Mouse (Mus musculus) embryonic facial prominence, embryonic 12.5 days (tissue): ENCODE measurements at regions not wholly inside any gene's neighbourhood (a gene's known extent, or its start where the extent isn't known, plus 50 kb on each side); places are given as distances from the start of the nearest gene placed in this dataset.

Source experiments
- ATAC-seq: fragments of 200-750 bp; cut with Nextera tagmentation; 2 replicates; pipeline ENCODE4 v1.8.0; 2017; ENCODE audit not compliant: insufficient number of reproducible peaks, insufficient read depth, low FRiP score, low TSS enrichment
- H3K27ac ChIP-seq: fragments of 300-500 bp; sonication (generic); 2 replicates; pipeline ENCODE4 v1.5.1; 2016; ENCODE audit warnings: mild to moderate bottlenecking
- H3K27me3 ChIP-seq: fragments of 300-500 bp; sonication (generic); 2 replicates; pipeline ENCODE4 v1.6.1; 2016; ENCODE audit warnings: mild to moderate bottlenecking, moderate library complexity
- H3K36me3 ChIP-seq: fragments of 300-500 bp; sonication (generic); 2 replicates; pipeline ENCODE4 v1.6.1; 2016; ENCODE audit warnings: mild to moderate bottlenecking
- H3K4me1 ChIP-seq: fragments of 300-500 bp; sonication (generic); 2 replicates; pipeline ENCODE4 v1.6.1; 2016
- H3K4me2 ChIP-seq: fragments of 300-500 bp; sonication (generic); replicated peaks from 2 replicates; pipeline ENCODE4 v1.6.1; 2016; ENCODE audit warnings: mild to moderate bottlenecking, moderate library complexity
- H3K4me3 ChIP-seq: fragments of 300-500 bp; sonication (generic); 2 replicates; pipeline ENCODE4 v1.5.1; 2016; ENCODE audit warnings: mild to moderate bottlenecking
- H3K9ac ChIP-seq: fragments of 300-500 bp; sonication (generic); 2 replicates; pipeline ENCODE4 v1.6.1; 2016; ENCODE audit warnings: mild to moderate bottlenecking, moderate library complexity
- H3K9me3 ChIP-seq: fragments of 300-500 bp; sonication (generic); 2 replicates; pipeline ENCODE4 v1.6.1; 2016; ENCODE audit warnings: mild to moderate bottlenecking, moderate library complexity
- WGBS: fragments of 180-500 bp; shearing (Covaris S2); methylation state at CpG from one replicate; pipeline ENCODE4 v1.1.7; 2016; 5-methylcytosine and 5-hydroxymethylcytosine counted together

GRCm38 (mm10) chr12:16091336-16091735, 274.6 kb upstream of the Trib2 start:
- 41% methylated on average over 6 of the region's 6 CpGs for WGBS
- H3K27me3 ChIP-seq = no peaks in the 10 kb centered on the region
- no peaks in the 10 kb centered on the region for H3K9me3 ChIP-seq
- H3K27ac ChIP-seq = no peak overlapping the region
- no peak overlapping the region for H3K4me2 ChIP-seq
- no peak overlapping the region for H3K9ac ChIP-seq
- H3K4me3 ChIP-seq = no peak overlapping the region
- no peaks in the 10 kb centered on the region for H3K4me1 ChIP-seq
- H3K36me3 ChIP-seq = no peaks in the 10 kb centered on the region
- ATAC-seq = no peak

- H3K9ac ChIP-seq = no peak overlapping the region
- no peaks in the 10 kb centered on the region for H3K4me1 ChIP-seq
- no peak overlapping the region for H3K4me3 ChIP-seq
- no peak overlapping the region for H3K4me2 ChIP-seq
- no peaks in the 10 kb centered on the region for H3K36me3 ChIP-seq
- no peaks in the 10 kb centered on the region for H3K9me3 ChIP-seq
- WGBS = 38% methylated on average over 1 of the region's 1 CpGs
- H3K27ac ChIP-seq = no peak overlapping the region
- no peak for ATAC-seq
- no peaks in the 10 kb centered on the region for H3K27me3 ChIP-seq
These were observed 266.5 kb upstream of the Trib2 start for GRCm38 (mm10) chr12:16083176-16083575.

- Histone ChIP-seq H3K9ac (no peak overlapping the region), H3K4me2 (no peak overlapping the region), H3K27me3 (no peaks in the 10 kb centered on the region), H3K27ac (no peak overlapping the region), H3K36me3 (no peaks in the 10 kb centered on the region), H3K4me3 (no peak overlapping the region), H3K4me1 (no peaks in the 10 kb centered on the region), H3K9me3 (no peaks in the 10 kb centered on the region)
- 74% methylated on average over 1 of the region's 1 CpGs for WGBS
- no peak for ATAC-seq
These were observed 260.5 kb upstream of the Trib2 start for GRCm38 (mm10) chr12:16077215-16077614.

- ATAC-seq = no peak
- 77% methylated on average over 2 of the region's 2 CpGs for WGBS
These were observed 259.2 kb upstream of the Trib2 start for GRCm38 (mm10) chr12:16075962-16076361.

GRCm38 (mm10) chr12:16068940-16069339, 252.2 kb upstream of the Trib2 start:
- Histone ChIP-seq H3K4me1 (no peaks in the 10 kb centered on the region), H3K36me3 (no peaks in the 10 kb centered on the region), H3K27ac (no peak overlapping the region), H3K4me2 (no peak overlapping the region), H3K9ac (no peak overlapping the region), H3K9me3 (no peaks in the 10 kb centered on the region), H3K4me3 (no peak overlapping the region), H3K27me3 (no peaks in the 10 kb centered on the region)
- 86% methylated on average over 13 of the region's 13 CpGs for WGBS
- no peak for ATAC-seq

More at GRCm38 (mm10) chr12:16075962-16076361, 259.2 kb upstream of the Trib2 start:
- Histone ChIP-seq H3K9ac (no peak overlapping the region), H3K4me2 (no peak overlapping the region), H3K27me3 (no peaks in the 10 kb centered on the region), H3K27ac (no peak overlapping the region), H3K36me3 (no peaks in the 10 kb centered on the region), H3K9me3 (no peaks in the 10 kb centered on the region), H3K4me1 (no peaks in the 10 kb centered on the region), H3K4me3 (no peak overlapping the region)

GRCm38 (mm10) chr12:16062689-16063088, 246.0 kb upstream of the Trib2 start:
- Histone ChIP-seq H3K4me3 (no peak overlapping the region), H3K27me3 (no peaks in the 10 kb centered on the region), H3K4me1 (no peaks in the 10 kb centered on the region), H3K4me2 (no peak overlapping the region), H3K27ac (no peak overlapping the region), H3K36me3 (no peaks in the 10 kb centered on the region), H3K9me3 (no peaks in the 10 kb centered on the region), H3K9ac (no peak overlapping the region)
- ATAC-seq = no peak
- WGBS = 86% methylated on average over 7 of the region's 7 CpGs

- no peak overlapping the region for H3K4me3 ChIP-seq
- no peaks in the 10 kb centered on the region for H3K4me1 ChIP-seq
- WGBS = 68% methylated on average over 5 of the region's 5 CpGs
- H3K27me3 ChIP-seq = no peaks in the 10 kb centered on the region
- H3K27ac ChIP-seq = no peak overlapping the region
- H3K9ac ChIP-seq = no peak overlapping the region
- no peak overlapping the region for H3K4me2 ChIP-seq
- ATAC-seq = no peak
- H3K9me3 ChIP-seq = no peaks in the 10 kb centered on the region
- no peaks in the 10 kb centered on the region for H3K36me3 ChIP-seq
These were observed 243.7 kb upstream of the Trib2 start for GRCm38 (mm10) chr12:16060461-16060860.

GRCm38 (mm10) chr12:16058255-16058654, 241.5 kb upstream of the Trib2 start:
- Histone ChIP-seq H3K27me3 (no peaks in the 10 kb centered on the region), H3K9me3 (no peaks in the 10 kb centered on the region), H3K36me3 (no peaks in the 10 kb centered on the region), H3K9ac (no peak overlapping the region), H3K4me2 (no peak overlapping the region), H3K4me3 (no peak overlapping the region), H3K27ac (no peak overlapping the region), H3K4me1 (no peaks in the 10 kb centered on the region)
- 83% methylated on average over 3 of the region's 3 CpGs for WGBS
- ATAC-seq = no peak

GRCm38 (mm10) chr12:16056831-16057230, 240.1 kb upstream of the Trib2 start:
- Histone ChIP-seq H3K4me2 (no peak overlapping the region), H3K36me3 (no peaks in the 10 kb centered on the region), H3K27me3 (no peaks in the 10 kb centered on the region), H3K9ac (no peak overlapping the region), H3K9me3 (no peaks in the 10 kb centered on the region), H3K4me1 (0 out of 2 replicates have a peak, but pooled peaks cover 6% of the 10 kb centered on the region), H3K27ac (no peak overlapping the region), H3K4me3 (no peak overlapping the region)
- no peak for ATAC-seq
- WGBS = 83% methylated on average over 2 of the region's 2 CpGs

GRCm38 (mm10) chr12:16056216-16056615, 239.5 kb upstream of the Trib2 start:
- WGBS = 68% methylated on average over 1 of the region's 1 CpGs
- Histone ChIP-seq H3K27me3 (no peaks in the 10 kb centered on the region), H3K36me3 (no peaks in the 10 kb centered on the region), H3K9me3 (no peaks in the 10 kb centered on the region), H3K4me3 (no peak overlapping the region), H3K4me2 (no peak overlapping the region), H3K27ac (no peak overlapping the region), H3K9ac (no peak overlapping the region), H3K4me1 (0 out of 2 replicates have a peak, but pooled peaks cover 6% of the 10 kb centered on the region)
- no peak for ATAC-seq

GRCm38 (mm10) chr12:16054591-16054990, 237.9 kb upstream of the Trib2 start:
- 88% methylated on average over 2 of the region's 2 CpGs for WGBS
- H3K27me3 ChIP-seq = no peaks in the 10 kb centered on the region
- no peak overlapping the region for H3K27ac ChIP-seq
- 0 out of 2 replicates have a peak, but pooled peaks cover 6% of the 10 kb centered on the region for H3K4me1 ChIP-seq
- H3K9ac ChIP-seq = no peak overlapping the region
- no peaks in the 10 kb centered on the region for H3K36me3 ChIP-seq
- no peaks in the 10 kb centered on the region for H3K9me3 ChIP-seq
- ATAC-seq = no peak
- no peak overlapping the region for H3K4me3 ChIP-seq
- H3K4me2 ChIP-seq = no peak overlapping the region

GRCm38 (mm10) chr12:16053735-16054134, 237.0 kb upstream of the Trib2 start:
- Histone ChIP-seq H3K4me1 (0 out of 2 replicates have a peak, but pooled peaks cover 6% of the 10 kb centered on the region), H3K4me2 (no peak overlapping the region), H3K9ac (no peak overlapping the region), H3K4me3 (no peak overlapping the region), H3K27me3 (no peaks in the 10 kb centered on the region), H3K9me3 (no peaks in the 10 kb centered on the region), H3K27ac (no peak overlapping the region), H3K36me3 (no peaks in the 10 kb centered on the region)
- 69% methylated on average over 3 of the region's 3 CpGs for WGBS
- no peak for ATAC-seq

- no peaks in the 10 kb centered on the region for H3K27me3 ChIP-seq
- 81% methylated on average over 1 of the region's 1 CpGs for WGBS
- no peaks in the 10 kb centered on the region for H3K9me3 ChIP-seq
- no peak overlapping the region for H3K4me2 ChIP-seq
- H3K36me3 ChIP-seq = no peaks in the 10 kb centered on the region
- H3K4me3 ChIP-seq = no peak overlapping the region
- H3K9ac ChIP-seq = no peak overlapping the region
- H3K4me1 ChIP-seq = 0 out of 2 replicates have a peak, but pooled peaks cover 6% of the 10 kb centered on the region
- ATAC-seq = no peak
- no peak overlapping the region for H3K27ac ChIP-seq
These were observed 236.3 kb upstream of the Trib2 start for GRCm38 (mm10) chr12:16052998-16053397.
